Mouse (Mus musculus): ENCODE measurements around the gene Pou2f3. TPM values are rescaled to one million over a fixed set of nuclear protein-coding genes. Genes with fewer than 3 reads are reported as not detected.

Gene Pou2f3
- polyA plus RNA-seq, 1 experiment from 2014 or later, result 0.22 TPM

DNA sequence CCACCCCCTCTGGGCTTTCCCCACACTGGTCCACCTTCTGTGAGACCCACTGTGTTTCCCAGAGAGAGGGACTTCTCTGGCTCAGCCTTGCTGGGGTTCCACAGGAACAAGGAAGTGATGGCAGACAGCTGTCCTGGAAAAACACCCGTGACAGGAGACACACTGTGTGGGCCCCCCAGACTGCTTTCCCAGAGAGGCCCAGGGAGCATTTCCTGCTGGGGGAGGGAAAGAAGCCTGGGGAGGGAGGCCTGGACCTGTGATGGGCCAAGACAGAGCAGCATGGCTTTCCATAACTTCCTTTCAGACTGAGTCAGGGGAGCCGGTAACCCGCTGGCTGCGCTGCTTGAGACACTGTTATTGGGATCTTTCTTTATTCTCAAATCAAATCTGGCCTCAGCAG, 20.7 kb upstream of the Pou2f3 start:
- ATAC-seq (ENCODE audit: borderline replicate concordance, extremely low read depth, low FRiP score, low TSS enrichment), result peak; percentile 9; the same call in 1 of the 2 replicates
- Histone ChIP-seq H3K36me3 (no peaks in the 10 kb centered on the region), H3K4me1 (peaks cover 78% of the 10 kb centered on the region), H3K9ac (no peak overlapping the region; the same call in 1 of the 2 replicates), H3K4me2 (0 out of 2 replicates have a peak overlapping the region, but pooled peaks have one; percentile 21), H3K27ac (peak overlapping the region; percentile 76), H3K27me3 (no peaks in the 10 kb centered on the region), H3K4me3 (no peak overlapping the region), H3K9me3 (no peaks in the 10 kb centered on the region)
- 19% methylated on average over 4 of the region's 4 CpGs for WGBS

DNA sequence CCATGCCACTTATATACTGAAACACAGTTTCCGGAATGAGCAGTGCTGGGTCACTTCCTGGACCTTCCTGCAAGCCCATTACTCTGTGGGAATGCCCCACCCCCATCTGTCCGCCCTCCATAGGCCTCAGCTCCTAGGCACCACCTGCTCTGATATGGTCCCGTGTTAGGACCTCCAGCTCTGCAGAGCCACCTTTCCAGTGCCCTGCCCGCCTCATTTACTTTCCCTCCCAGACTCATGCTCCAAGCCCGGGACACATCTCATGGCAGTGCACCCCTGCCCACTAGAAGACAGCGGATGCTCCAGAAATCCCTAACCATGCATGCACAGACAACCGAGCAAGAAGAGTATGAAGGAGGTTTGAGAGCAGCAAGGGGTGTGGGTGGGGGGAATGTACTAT, 19.8 kb upstream of the Pou2f3 start:
- 68% methylated on average over 7 of the region's 7 CpGs for WGBS
- Histone ChIP-seq H3K27me3 (no peaks in the 10 kb centered on the region), H3K4me1 (peaks cover 81% of the 10 kb centered on the region), H3K9ac (no peak overlapping the region), H3K4me3 (no peak overlapping the region), H3K4me2 (no peak overlapping the region), H3K9me3 (no peaks in the 10 kb centered on the region), H3K27ac (no peak overlapping the region), H3K36me3 (no peaks in the 10 kb centered on the region)
- no peak for ATAC-seq (ENCODE audit: borderline replicate concordance, extremely low read depth, low FRiP score, low TSS enrichment)

DNA sequence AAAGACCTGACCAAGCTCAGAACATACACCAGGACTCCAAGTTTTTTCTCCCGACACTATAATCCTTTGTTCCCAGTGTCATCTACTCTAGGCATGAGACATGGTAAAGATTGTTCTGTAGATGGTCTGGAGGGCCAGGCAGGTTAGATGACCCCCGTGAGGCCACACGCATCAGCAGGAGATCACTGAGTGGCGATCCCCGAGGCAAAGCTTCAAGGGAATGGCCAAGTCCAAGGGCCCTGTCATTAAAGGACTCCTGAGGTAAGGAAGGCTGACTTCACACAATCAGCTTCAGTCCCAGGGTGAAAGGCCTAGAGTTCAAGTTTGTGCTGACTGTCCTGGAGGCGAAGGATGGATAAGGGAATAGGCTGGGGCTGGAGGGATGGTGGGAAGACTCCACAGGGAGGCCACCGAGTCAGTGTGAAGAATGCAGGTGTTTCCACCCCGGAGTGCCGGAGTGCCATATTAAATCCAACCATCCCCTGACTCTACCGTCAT, 19.3 kb upstream of the Pou2f3 start:
- no peak overlapping the region for H3K9ac ChIP-seq
- 88% methylated on average over 10 of the region's 10 CpGs for WGBS
- no peak overlapping the region for H3K4me3 ChIP-seq
- ATAC-seq (ENCODE audit: borderline replicate concordance, extremely low read depth, low FRiP score, low TSS enrichment), result no peak
- no peak overlapping the region for H3K27ac ChIP-seq
- no peaks in the 10 kb centered on the region for H3K36me3 ChIP-seq
- H3K4me1 ChIP-seq, result peaks cover 80% of the 10 kb centered on the region
- H3K27me3 ChIP-seq, result no peaks in the 10 kb centered on the region
- no peaks in the 10 kb centered on the region for H3K9me3 ChIP-seq
- H3K4me2 ChIP-seq, result no peak overlapping the region

DNA sequence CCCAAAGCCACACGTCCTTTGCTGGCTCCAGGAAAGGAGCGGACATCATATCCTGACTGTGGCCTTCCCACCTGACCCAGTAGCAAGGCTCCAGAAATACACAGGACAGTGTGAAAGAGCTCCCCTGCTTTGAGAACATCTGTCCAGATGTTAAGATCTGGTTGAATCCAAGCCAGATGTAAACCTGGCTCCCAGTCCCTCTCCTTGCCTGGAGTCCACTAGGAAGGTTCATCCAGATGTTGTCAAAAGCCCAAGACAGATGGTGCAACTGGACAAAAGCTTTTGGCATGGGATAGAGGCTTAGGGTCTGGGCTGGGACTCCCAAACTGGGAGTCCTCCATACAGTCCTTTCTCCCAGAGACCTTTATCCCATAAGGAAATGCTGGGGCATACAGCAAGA, 18.6 kb upstream of the Pou2f3 start:
- no peak overlapping the region for H3K4me2 ChIP-seq
- no peak overlapping the region for H3K4me3 ChIP-seq
- no peak for ATAC-seq (ENCODE audit: borderline replicate concordance, extremely low read depth, low FRiP score, low TSS enrichment)
- no peak overlapping the region for H3K27ac ChIP-seq
- no peaks in the 10 kb centered on the region for H3K9me3 ChIP-seq
- H3K9ac ChIP-seq, result no peak overlapping the region
- 79% methylated on average over 2 of the region's 2 CpGs for WGBS
- peaks cover 2% of the 10 kb centered on the region; the same call in 1 of the 2 replicates for H3K36me3 ChIP-seq
- H3K27me3 ChIP-seq, result no peaks in the 10 kb centered on the region
- peaks cover 73% of the 10 kb centered on the region for H3K4me1 ChIP-seq

DNA sequence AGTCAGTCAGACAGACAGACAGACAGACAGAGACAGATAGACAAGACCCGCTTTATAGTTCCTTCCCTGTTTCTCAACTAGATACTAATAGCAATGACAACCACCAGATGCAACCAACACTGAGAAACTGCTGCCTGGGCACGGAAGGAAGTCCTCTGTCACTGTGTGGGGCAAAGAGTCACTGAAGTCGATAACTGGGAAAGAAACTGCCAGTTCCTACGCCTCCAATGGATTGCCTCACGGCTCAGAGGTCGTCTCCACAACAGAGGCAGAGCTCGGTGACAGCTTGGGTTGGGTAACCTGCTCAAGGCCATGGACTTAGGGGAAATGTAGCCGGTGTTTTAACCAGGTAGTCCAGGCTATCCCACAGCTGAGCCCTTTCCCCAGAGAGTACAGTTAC, 17.5 kb upstream of the Pou2f3 start:
- H3K4me3 ChIP-seq, result no peak overlapping the region
- no peak overlapping the region for H3K4me2 ChIP-seq
- no peak overlapping the region for H3K9ac ChIP-seq
- peaks cover 61% of the 10 kb centered on the region for H3K4me1 ChIP-seq
- peaks cover 2% of the 10 kb centered on the region; the same call in 1 of the 2 replicates for H3K36me3 ChIP-seq
- no peaks in the 10 kb centered on the region for H3K27me3 ChIP-seq
- no peak overlapping the region for H3K27ac ChIP-seq
- no peak for ATAC-seq (ENCODE audit: borderline replicate concordance, extremely low read depth, low FRiP score, low TSS enrichment)
- no peaks in the 10 kb centered on the region for H3K9me3 ChIP-seq
- 62% methylated on average over 8 of the region's 8 CpGs for WGBS

DNA sequence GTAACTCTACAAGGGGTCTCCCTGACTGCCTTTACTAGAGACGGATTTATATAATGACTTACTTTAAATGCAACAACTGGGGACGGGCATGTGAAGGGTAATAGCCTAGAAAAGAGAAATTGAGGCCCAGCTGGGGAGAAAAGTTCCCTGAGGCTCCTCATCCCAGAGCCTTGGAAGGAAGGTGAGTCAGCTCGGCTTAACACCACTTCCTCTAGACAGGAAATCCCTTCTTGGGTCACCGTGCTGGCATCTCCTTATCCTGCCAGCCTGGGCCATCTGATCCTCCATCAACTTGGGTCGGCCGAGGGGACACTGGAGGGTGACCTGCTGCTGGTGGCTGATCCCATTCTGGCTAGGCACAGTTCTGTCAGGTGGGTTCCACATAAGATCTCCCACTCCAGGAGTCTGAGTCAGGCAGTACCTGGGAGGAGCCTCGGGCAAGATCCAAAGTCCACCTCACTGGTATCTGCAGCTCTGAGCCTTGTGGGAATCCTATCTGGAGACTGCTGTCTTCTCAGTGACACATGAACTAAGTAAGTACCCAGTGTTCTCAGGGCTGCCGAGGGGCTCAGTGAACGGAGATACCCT, 16.5 kb upstream of the Pou2f3 start:
- H3K4me3 ChIP-seq, result no peak overlapping the region

DNA sequence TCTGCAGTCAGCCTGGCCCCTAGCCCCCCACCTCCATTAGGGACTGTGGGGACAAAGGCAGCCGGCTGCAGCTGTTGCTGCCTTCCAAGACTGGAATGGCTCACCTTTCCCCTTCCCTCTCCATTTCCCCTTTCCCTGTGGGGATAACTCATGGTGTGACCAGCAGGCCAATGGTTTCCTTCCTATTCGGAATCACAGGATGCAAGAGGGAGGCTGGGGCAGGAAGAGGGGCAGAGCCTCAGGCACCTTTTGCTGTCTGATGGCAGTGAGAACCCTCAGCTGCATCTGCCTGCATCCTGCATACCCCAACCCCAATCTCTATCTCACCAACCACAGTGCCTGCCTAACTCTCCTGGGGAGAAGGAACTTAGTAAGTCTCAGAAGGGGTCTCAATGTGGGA, 15.3 kb upstream of the Pou2f3 start:
- Histone ChIP-seq H3K27ac (0 out of 2 replicates have a peak overlapping the region, but pooled peaks have one; percentile 1), H3K4me3 (no peak overlapping the region), H3K27me3 (no peaks in the 10 kb centered on the region), H3K4me1 (peaks cover 40% of the 10 kb centered on the region), H3K9me3 (no peaks in the 10 kb centered on the region), H3K4me2 (no peak overlapping the region), H3K9ac (no peak overlapping the region), H3K36me3 (peaks cover 12% of the 10 kb centered on the region)
- WGBS, result 49% methylated on average over 2 of the region's 2 CpGs
- no peak for ATAC-seq (ENCODE audit: borderline replicate concordance, extremely low read depth, low FRiP score, low TSS enrichment)

More for the DNA sequence above, 16.5 kb upstream of the Pou2f3 start:
- Histone ChIP-seq H3K4me2 (no peak overlapping the region), H3K36me3 (peaks cover 2% of the 10 kb centered on the region; the same call in 1 of the 2 replicates), H3K27ac (no peak overlapping the region), H3K9ac (no peak overlapping the region), H3K9me3 (no peaks in the 10 kb centered on the region), H3K4me1 (peaks cover 52% of the 10 kb centered on the region), H3K27me3 (no peaks in the 10 kb centered on the region)
- no peak for ATAC-seq (ENCODE audit: borderline replicate concordance, extremely low read depth, low FRiP score, low TSS enrichment)
- WGBS, result 57% methylated on average over 9 of the region's 9 CpGs

DNA sequence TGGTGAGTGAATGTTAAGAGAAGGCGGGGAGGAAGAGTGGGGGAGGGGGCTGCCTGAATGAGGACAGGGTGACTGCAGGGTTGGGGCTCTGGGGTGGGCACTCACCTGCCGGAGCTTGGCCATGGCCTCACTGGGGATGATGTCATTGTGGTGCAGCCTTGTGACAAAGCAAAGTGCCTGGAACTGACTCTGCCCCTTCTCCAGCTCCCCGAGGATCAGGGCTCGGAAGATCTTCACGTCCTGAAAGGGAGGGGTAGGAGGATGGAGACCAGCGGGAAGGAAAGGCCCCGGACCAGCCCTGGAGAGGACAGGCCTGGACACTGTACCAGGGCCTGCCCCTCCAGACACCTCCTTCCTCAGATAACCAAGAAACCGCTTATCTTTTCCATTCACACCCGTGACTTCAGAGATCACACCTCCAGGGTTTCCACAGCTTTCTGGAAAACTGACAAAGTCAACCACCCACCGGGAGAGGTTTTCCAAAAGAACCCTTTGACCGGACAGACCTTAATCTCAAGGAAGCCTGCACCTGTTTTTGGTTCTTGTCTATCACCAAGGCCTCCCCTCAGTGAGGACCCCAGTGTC, 14.7 kb upstream of the Pou2f3 start:
- H3K4me3 ChIP-seq, result no peak overlapping the region
- WGBS, result 41% methylated on average over 11 of the region's 11 CpGs
- no peak overlapping the region for H3K9ac ChIP-seq

DNA sequence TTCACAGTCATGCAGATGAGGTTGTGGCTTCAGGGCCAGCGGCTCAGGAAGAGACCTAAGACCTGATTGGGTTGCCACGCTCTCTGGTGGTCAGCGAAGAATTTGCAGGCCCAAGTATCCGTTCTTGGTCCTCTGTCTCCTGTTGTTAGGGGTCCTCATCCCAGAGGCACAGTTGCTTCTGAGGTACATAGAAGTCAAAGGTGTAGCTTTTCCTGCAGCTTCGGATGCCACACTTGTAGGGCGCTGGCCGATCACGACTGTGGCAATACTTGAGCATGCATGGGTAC, 12.2 kb upstream of the Pou2f3 start:
- Histone ChIP-seq H3K27ac (0 out of 2 replicates have a peak overlapping the region, but pooled peaks have one; percentile 21), H3K4me2 (no peak overlapping the region), H3K4me1 (peaks cover 27% of the 10 kb centered on the region), H3K4me3 (no peak overlapping the region), H3K36me3 (peaks cover 12% of the 10 kb centered on the region), H3K9ac (no peak overlapping the region), H3K27me3 (no peaks in the 10 kb centered on the region), H3K9me3 (no peaks in the 10 kb centered on the region)
- no peak for ATAC-seq (ENCODE audit: borderline replicate concordance, extremely low read depth, low FRiP score, low TSS enrichment)
- 50% methylated on average over 8 of the region's 8 CpGs for WGBS

More for the DNA sequence above, 14.7 kb upstream of the Pou2f3 start:
- H3K27ac ChIP-seq, result no peak overlapping the region
- peaks cover 35% of the 10 kb centered on the region for H3K4me1 ChIP-seq
- H3K36me3 ChIP-seq, result peaks cover 12% of the 10 kb centered on the region
- no peaks in the 10 kb centered on the region for H3K27me3 ChIP-seq
- no peaks in the 10 kb centered on the region for H3K9me3 ChIP-seq
- no peak for ATAC-seq (ENCODE audit: borderline replicate concordance, extremely low read depth, low FRiP score, low TSS enrichment)
- H3K4me2 ChIP-seq, result no peak overlapping the region

DNA sequence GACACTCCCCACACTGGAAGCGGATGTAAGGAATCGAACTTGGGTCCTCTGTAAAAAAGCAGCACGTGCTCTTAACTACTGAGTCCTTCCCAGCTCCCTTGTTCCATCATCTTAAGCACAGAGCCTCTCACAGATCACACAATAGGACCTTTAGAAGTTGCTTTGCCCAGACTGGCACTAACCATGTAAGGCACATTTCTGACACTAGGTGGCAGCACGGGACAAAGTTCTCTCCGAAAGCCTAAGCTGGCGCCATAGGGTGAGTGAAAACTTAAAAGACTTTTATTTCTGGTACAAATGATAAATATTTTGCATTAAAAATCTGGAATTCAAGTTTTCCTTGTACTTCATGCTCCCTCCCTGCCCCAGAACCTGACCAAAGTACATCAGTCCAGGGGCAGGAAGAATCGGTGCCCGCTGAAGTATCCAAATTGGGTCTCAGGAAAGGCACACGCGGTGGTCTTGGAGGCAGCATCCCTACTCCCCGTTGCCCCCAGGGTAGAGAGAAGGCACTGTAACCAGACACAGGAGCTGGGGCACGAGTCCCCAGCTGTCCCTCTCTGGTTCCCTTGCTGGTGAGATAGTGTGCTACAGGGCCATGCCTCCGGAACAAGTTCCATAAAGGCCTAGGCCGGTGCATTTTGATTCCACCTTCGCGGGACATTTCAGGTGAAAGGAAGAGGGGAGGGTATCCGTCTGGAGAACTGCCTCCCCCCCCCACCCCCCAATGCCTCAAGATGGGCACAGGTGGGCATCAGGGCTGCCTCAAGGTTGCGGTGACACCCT, 11.7 kb upstream of the Pou2f3 start:
- H3K4me1 ChIP-seq, result peaks cover 22% of the 10 kb centered on the region
- peak; percentile 58; the same call in 1 of the 2 replicates for ATAC-seq (ENCODE audit: borderline replicate concordance, extremely low read depth, low FRiP score, low TSS enrichment)
- 46% methylated on average over 18 of the region's 18 CpGs for WGBS
- no peak overlapping the region for H3K9ac ChIP-seq
- H3K4me2 ChIP-seq, result no peak overlapping the region
- H3K27me3 ChIP-seq, result no peaks in the 10 kb centered on the region
- no peaks in the 10 kb centered on the region for H3K9me3 ChIP-seq
- H3K36me3 ChIP-seq, result peaks cover 12% of the 10 kb centered on the region
- H3K27ac ChIP-seq, result 0 out of 2 replicates have a peak overlapping the region, but pooled peaks have one; percentile 21
- H3K4me3 ChIP-seq, result no peak overlapping the region

DNA sequence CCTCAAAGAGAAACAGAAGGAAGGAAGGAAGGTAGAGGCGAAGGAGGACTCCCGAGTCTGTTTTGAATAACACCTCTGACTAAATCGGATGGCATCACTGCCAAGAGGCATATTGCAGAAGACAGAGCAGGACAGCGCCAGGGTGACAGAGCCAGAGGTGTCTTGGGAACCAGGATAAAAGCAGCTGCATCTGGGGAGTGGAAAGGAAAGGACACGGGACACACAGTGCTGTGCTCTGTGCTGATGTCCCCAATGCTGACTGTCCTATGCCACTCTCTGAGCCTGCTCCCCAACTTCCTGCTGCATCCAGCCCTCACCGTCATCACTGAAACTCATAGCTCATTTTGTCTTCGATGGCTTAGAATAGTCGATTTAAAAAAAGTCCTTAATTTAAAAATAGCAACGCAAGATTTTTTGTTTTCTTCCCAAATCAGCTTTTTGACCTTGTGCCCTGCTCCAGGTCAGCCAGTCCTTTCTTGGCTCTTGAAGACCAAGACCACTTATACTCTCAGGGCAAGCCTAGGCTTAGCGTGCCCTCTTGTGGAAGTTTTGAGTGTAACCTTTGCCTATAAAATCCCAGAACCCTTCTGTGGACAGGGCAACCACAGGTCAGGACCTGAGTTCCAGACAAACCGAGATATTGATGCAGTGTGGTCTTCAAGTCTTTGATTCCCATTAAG, 742 bp upstream of the Pou2f3 start:
- Histone ChIP-seq H3K27me3 (peaks cover 11% of the 10 kb centered on the region), H3K4me3 (0 out of 2 replicates have a peak overlapping the region, but pooled peaks have one; percentile 2), H3K4me2 (peak overlapping the region; percentile 37), H3K9me3 (no peaks in the 10 kb centered on the region), H3K27ac (peak overlapping the region; percentile 65), H3K4me1 (peaks cover 11% of the 10 kb centered on the region), H3K9ac (0 out of 2 replicates have a peak overlapping the region, but pooled peaks have one; percentile 3), H3K36me3 (no peaks in the 10 kb centered on the region)
- ATAC-seq (ENCODE audit: borderline replicate concordance, extremely low read depth, low FRiP score, low TSS enrichment), result peak; percentile 53; the same call in 1 of the 2 replicates
- WGBS, result 17% methylated on average over 11 of the region's 11 CpGs
